Mouse (Mus musculus) ES-Bruce4 (cell line): Measurements from ENCODE around the gene Hcst. TPM values are rescaled to one million over a fixed set of nuclear protein-coding genes. Genes with fewer than 3 reads are reported as not detected.

Experiments
- H3K27ac ChIP-seq: 2 replicates; pipeline ENCODE4 v1.5.1; 2012; ENCODE audit warnings: low read length, inconsistent platforms; ENCODE audit not compliant: insufficient read depth
- H3K27me3 ChIP-seq: 2 replicates; pipeline ENCODE4 v1.6.1; 2012; ENCODE audit warnings: mild to moderate bottlenecking, low read length, inconsistent platforms; ENCODE audit not compliant: control insufficient read depth, poor library complexity, insufficient read depth, severe bottlenecking
- H3K36me3 ChIP-seq: 2 replicates; pipeline ENCODE4 v1.6.1; 2012; ENCODE audit warnings: inconsistent platforms, mild to moderate bottlenecking, low read length, moderate library complexity; ENCODE audit not compliant: control insufficient read depth, poor library complexity, insufficient read depth, severe bottlenecking
- H3K4me1 ChIP-seq: one replicate; pipeline ENCODE4 v1.8.1; 2011; ENCODE audit warnings: low read length; ENCODE audit not compliant: control insufficient read depth, insufficient read depth
- H3K4me3 ChIP-seq: 2 replicates; pipeline ENCODE4 v1.5.1; 2011; ENCODE audit warnings: low read depth, mild to moderate bottlenecking, low read length
- H3K9ac ChIP-seq: 2 replicates; pipeline ENCODE4 v1.6.1; 2012; ENCODE audit warnings: low read depth, mild to moderate bottlenecking, inconsistent platforms; ENCODE audit not compliant: poor library complexity, severe bottlenecking
- H3K9me3 ChIP-seq: replicated peaks from 2 replicates; pipeline ENCODE4 v1.6.1; 2012; ENCODE audit warnings: mild to moderate bottlenecking, low read length, inconsistent platforms; ENCODE audit not compliant: control insufficient read depth, poor library complexity, insufficient read depth, severe bottlenecking
- CTCF ChIP-seq: IDR thresholded peaks from one replicate; pipeline ENCODE4 v1.8.1; 2011; ENCODE audit warnings: low read depth, low read length
- EP300 ChIP-seq: IDR thresholded peaks from 2 replicates; pipeline ENCODE4 v1.6.1; 2011; ENCODE audit warnings: low read depth, low read length; ENCODE audit not compliant: insufficient read depth
- POLR2A ChIP-seq: IDR thresholded peaks from one replicate; pipeline ENCODE4 v1.8.1; 2011; ENCODE audit warnings: low read length; ENCODE audit not compliant: insufficient read depth
- polyA plus RNA-seq: library from polyadenylated mRNA; stranded (reverse); fragments of >200 nt; gene quantifications from 2 replicates; pipeline ENCODE4 v1.2.4, GENCODE M21; 2011; ENCODE audit warnings: low read depth; ENCODE audit not compliant: missing spikeins, insufficient read depth, insufficient read length

Gene Hcst
- polyA plus RNA-seq, 1 experiment = not detected

GRCm38 (mm10) chr7:30417856-30418255 lies 1.8 kb downstream of the Hcst start:
- no peaks in the 10 kb centered on the region for H3K36me3 ChIP-seq
- TF ChIP-seq EP300 (no peak), POLR2A (no peak), CTCF (no peak)
- no peak overlapping the region for H3K27ac ChIP-seq
- no peaks in the 10 kb centered on the region for H3K27me3 ChIP-seq
- no peak overlapping the region for H3K4me3 ChIP-seq
- no peaks in the 10 kb centered on the region for H3K9me3 ChIP-seq
- H3K4me1 ChIP-seq = no peaks in the 10 kb centered on the region
- 0 out of 2 replicates have a peak overlapping the region, but pooled peaks have one; percentile 5 for H3K9ac ChIP-seq

GRCm38 (mm10) chr7:30413596-30413995 lies 6.1 kb downstream of the Hcst start, which contains the start of gene Tyrobp:
Gene Tyrobp, plus strand, starts transcription at chr7:30413760.
- TF ChIP-seq EP300 (no peak), POLR2A (no peak), CTCF (no peak)
- Histone ChIP-seq H3K9ac (no peak within 1 kb of the TSS), H3K27ac (no peak within 1 kb of the TSS), H3K4me1 (no peaks in the 10 kb centered on the region), H3K36me3 (no peaks in the 10 kb centered on the region), H3K4me3 (no peak within 1 kb of the TSS), H3K9me3 (no peaks in the 10 kb centered on the region), H3K27me3 (no peaks in the 10 kb centered on the region)

GRCm38 (mm10) chr7:30412735-30413147 lies 6.9 kb downstream of the Hcst start:
- Histone ChIP-seq H3K4me1 (no peaks in the 10 kb centered on the region), H3K9ac (no peak overlapping the region), H3K9me3 (no peaks in the 10 kb centered on the region), H3K27ac (no peak overlapping the region), H3K36me3 (no peaks in the 10 kb centered on the region), H3K4me3 (no peak overlapping the region), H3K27me3 (no peaks in the 10 kb centered on the region)
- no peak for TF ChIP-seq EP300
- TF ChIP-seq CTCF = no peak
- no peak for TF ChIP-seq POLR2A

GRCm38 (mm10) chr7:30411023-30411422 lies 8.6 kb downstream of the Hcst start:
- TF ChIP-seq EP300 = no peak
- TF ChIP-seq POLR2A = no peak
- no peak for TF ChIP-seq CTCF
- H3K36me3 ChIP-seq = no peaks in the 10 kb centered on the region

GRCm38 (mm10) chr7:30409789-30410188 lies 9.9 kb downstream of the Hcst start:
- Histone ChIP-seq H3K4me3 (no peak overlapping the region), H3K9ac (no peak overlapping the region), H3K27me3 (no peaks in the 10 kb centered on the region), H3K27ac (no peak overlapping the region), H3K4me1 (no peaks in the 10 kb centered on the region), H3K36me3 (no peaks in the 10 kb centered on the region), H3K9me3 (no peaks in the 10 kb centered on the region)
- no peak for TF ChIP-seq POLR2A
- no peak for TF ChIP-seq EP300
- no peak for TF ChIP-seq CTCF

More at GRCm38 (mm10) chr7:30411023-30411422, 8.6 kb downstream of the Hcst start:
- no peak overlapping the region for H3K9ac ChIP-seq
- H3K4me1 ChIP-seq = no peaks in the 10 kb centered on the region
- H3K9me3 ChIP-seq = no peaks in the 10 kb centered on the region
- no peak overlapping the region for H3K4me3 ChIP-seq
- no peaks in the 10 kb centered on the region for H3K27me3 ChIP-seq
- no peak overlapping the region for H3K27ac ChIP-seq

- Histone ChIP-seq H3K27ac (no peak overlapping the region), H3K36me3 (no peaks in the 10 kb centered on the region), H3K4me1 (no peaks in the 10 kb centered on the region), H3K9ac (no peak overlapping the region), H3K4me3 (no peak overlapping the region), H3K9me3 (no peaks in the 10 kb centered on the region), H3K27me3 (no peaks in the 10 kb centered on the region)
- TF ChIP-seq EP300 = no peak
- no peak for TF ChIP-seq CTCF
- TF ChIP-seq POLR2A = no peak
These were observed 11.0 kb downstream of the Hcst start for GRCm38 (mm10) chr7:30408639-30409038.

GRCm38 (mm10) chr7:30402343-30402742 lies 17.3 kb downstream of the Hcst start:
- no peaks in the 10 kb centered on the region for H3K4me1 ChIP-seq
- H3K4me3 ChIP-seq = no peak overlapping the region
- H3K27ac ChIP-seq = no peak overlapping the region
- TF ChIP-seq CTCF (no peak), EP300 (no peak), POLR2A (no peak)
- H3K9ac ChIP-seq = no peak overlapping the region
- no peaks in the 10 kb centered on the region for H3K36me3 ChIP-seq
- H3K9me3 ChIP-seq = no peaks in the 10 kb centered on the region
- H3K27me3 ChIP-seq = no peaks in the 10 kb centered on the region
